Mouse (Mus musculus) layer of hippocampus, adult 9-11 months (tissue): ENCODE data around the gene Otud7a.

Source experiments
- DNase-seq: peaks from one replicate; pipeline ENCODE4 v3.0.0; 2022

Gene Otud7a

DNA sequence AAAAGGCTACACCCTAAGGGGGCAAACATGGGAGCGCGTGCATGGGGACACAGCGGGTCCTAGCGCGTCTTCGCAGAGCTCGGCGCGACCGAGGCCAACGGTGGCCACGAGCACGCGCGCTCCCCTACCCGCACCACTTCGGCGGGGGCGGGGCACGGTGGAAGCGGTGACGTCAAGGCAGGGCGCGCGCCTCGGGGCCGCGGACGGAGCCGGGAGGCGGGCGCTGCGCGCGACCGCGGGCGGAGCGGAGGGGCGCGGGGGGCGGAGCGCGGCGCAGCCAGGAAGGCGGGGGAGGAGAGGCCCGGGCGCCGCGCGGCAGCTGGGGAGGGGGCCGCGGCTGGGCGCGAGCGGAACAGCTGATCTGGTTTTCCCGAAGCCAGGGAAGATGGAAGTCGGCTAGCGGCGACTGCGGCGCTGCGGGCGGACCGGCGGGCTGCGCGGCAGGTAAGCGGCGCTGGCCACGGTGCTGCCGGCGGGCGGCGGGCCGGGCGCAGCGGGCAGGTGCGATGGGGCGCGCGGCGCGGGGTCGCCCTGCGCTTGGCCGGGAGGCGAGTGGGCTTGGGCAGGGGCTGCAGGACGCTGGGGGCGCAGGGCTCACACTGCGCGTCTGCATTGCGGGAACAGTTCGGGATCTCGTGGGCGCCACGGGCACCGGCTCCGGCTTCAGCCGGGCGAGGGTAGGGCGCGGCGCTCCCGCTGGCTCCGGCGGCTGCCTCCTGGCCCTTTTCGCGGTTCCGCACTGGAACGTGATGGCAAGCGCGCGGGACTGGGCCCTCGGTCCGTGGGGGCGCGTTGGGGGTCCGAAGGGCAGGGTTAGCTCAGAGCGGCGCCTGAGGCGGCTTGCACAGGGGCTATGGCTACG lies at the start of gene Otud7a:
Gene Otud7a (plus strand): TSS at position 268 of the 862 bp plus-strand sequence.
- DNase-seq, result peak; percentile 88

DNA sequence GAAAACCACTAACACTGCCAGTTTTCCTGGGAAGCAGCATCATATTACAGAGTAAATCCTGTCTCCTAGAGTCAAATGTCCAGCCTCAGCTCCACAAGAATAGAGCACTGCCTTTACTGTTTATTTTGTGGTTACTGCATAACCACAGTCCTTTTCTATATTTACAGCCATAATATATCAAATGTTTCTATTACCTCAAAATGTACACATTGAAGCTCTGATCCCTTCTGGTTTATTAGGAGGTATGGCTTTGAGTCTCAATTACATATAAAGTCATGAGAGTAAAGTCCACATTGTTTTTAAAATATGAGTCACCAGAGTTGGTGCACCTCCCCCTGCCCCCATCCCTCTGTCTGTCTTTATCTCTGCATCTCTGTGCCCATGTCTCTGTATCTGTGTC lies 38.6 kb upstream of the Otud7a start:
- no peak for DNase-seq

DNA sequence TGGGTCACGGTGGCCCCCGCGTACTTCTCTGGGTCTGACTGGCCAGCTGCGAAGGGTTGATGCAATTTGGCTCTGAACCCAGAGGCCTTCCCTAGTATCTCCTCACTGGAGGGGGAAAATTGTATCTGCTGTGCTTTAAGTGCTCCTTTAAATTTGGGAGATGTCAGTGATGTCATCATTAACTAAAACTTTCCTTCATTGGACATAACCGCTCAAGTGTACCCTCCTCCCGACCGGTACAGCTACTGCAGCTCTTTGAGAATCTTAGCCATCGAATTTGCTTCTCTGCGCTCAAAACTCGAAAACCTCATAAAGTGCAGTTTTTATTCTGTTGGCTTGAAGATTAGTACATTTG lies 772 bp downstream of the Otud7a start:
- no peak for DNase-seq

DNA sequence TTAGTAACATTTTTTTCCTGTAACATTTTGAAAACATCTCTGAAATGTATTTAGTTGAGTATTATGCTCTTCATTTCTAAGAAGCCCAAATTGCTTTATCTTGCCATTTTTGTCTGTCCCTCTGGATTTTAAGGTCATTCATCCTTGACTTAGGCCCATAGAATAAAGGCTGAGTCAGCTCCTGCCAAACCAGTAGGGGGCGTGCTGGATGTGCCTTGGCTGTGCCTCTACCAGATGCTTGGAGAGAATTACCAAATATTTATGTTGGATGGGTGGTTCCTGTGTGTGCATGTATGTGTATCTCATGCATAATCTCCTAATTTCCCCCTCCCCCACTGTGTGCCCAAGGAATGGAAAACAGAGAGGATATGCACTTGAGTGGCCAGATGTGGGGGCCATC lies 2.4 kb downstream of the Otud7a start:
- DNase-seq, result no peak

DNA sequence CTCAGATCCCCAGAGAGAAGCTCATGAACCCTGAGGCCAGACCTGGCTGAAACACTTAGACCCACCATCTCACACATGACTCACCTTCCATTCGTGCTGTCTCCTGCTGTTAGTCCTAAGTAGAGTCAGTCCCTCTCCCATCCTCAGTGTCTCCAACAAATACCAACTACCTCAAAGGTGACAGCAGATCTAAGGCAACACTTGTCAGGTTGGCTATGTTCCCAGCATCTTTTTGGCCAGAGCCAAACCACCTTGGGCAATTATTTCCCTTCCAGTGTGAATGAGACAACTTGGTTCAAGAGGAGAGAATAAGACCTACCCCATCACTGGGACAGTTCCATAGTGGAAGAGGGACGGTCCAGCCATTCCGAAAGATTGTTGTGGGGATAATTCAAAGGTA lies 10.7 kb downstream of the Otud7a start:
- no peak for DNase-seq

DNA sequence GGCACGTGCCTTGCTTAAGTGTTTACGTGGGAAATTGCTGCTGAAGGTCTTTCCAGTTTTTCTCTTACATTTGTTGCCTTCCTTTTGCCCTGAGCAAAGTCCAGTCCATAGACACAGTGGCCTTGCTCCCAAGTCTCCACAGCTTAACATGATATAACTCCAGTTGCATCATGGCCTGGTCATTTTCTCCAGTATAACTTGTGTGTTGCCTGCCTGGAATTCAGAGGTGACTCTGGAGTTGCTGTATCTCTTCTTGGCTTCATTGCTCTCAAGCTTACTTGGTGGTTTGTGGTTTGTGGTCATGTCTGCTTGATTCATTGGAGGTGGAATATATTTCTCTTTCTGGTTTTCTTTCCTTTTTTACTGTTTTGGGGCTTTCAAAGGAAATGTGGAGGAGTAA lies 17.7 kb downstream of the Otud7a start:
- DNase-seq, result no peak

DNA sequence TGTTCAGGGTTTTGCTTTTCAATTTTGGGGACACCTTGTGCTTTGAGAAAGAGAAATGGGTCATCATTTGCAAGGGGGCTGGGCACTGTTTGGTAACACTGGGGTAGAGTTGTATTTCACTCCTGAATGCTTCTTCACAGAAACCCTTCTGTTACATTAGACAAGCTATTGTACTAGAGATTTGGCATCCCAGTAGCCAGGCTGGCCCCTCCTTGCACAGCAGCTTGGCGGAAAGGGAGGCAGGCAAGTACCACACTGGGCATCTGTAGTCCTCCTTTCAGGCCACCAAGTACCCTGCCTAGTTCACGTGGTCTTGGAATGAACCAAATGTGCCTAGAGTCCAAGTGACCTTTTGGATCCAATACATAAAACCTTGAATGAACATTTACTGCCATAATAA lies 18.1 kb downstream of the Otud7a start:
- DNase-seq, result peak; percentile 83

DNA sequence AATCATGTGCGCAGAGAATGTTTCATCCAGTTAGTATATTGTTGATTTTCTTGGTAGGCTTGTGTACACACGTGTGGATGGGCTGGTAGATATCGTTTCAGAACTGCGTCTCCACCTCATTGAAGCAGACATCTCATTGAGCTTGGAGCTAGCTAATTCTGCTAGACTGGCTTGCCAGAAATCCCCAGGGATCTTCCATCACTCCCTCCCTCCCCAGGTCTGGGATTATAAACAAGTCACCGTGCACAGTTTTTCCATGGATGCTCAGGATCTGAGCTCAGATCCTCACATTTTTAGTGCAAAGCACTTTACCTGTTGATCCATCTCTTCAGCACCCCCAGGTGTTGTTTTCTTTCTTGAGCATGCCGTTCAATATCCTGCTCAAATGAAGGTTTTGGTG lies 22.2 kb downstream of the Otud7a start:
- no peak for DNase-seq

DNA sequence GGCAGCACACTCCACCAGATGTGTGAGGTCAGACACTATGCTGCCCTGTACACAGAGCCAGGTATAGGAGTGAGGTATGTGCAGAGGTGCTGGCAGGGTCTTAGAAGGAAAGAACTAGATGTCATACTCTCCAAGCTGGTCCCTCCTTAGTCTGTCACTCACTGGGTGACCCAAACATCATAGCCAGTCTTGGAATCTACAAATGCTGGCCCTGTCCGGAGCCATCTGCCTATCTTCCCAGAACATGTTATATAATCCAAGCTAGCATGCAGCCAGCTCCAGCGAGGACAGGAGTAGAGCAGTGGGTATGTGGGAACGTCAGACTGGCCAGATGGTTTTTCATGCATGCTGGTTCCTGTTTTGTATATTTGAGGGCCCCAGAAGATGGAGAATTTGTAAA lies 23.7 kb downstream of the Otud7a start:
- peak; percentile 27 for DNase-seq

DNA sequence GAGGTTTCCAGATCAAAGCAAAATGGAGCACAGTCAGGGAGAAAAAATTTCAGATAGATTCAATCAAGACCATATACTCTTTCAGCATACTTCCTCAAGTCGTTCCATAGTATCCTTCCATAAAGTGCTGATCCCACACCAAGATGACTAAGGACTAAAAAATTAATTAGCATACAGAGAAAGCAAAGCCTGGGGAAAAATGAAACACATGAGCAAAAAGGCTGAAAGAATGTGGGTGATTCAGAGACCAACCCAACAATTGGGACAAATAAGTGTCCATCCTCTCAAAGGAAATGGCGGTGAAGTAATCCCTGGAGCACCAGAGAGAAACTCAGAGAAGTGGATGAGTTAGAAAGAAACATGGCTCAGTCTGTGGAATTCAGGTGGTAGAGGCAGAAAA lies 38.5 kb downstream of the Otud7a start:
- no peak for DNase-seq

DNA sequence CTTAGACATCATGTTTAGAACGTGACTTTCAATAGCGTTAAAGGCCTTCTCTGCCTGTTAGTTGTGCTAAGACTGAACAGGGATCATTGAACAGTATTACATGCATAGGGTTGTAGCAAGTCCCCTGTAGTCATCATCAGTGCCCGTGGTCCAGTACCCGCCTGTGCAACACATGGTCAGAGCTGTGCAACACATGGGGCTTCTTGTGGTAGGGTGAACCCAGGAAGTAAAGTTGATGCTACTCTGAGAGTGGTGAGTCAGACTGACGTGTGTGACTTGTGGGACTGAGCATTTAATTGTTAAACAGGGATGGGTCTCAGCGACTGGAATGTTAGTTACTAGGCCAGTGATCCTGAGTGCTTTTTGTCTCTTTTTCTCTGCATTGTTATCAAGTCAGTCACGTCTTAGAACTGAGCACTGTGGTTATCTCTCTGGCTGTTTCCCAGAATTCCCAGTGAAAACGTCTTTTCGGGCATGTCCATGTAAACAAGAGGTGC lies 52.5 kb downstream of the Otud7a start:
- DNase-seq, result no peak

DNA sequence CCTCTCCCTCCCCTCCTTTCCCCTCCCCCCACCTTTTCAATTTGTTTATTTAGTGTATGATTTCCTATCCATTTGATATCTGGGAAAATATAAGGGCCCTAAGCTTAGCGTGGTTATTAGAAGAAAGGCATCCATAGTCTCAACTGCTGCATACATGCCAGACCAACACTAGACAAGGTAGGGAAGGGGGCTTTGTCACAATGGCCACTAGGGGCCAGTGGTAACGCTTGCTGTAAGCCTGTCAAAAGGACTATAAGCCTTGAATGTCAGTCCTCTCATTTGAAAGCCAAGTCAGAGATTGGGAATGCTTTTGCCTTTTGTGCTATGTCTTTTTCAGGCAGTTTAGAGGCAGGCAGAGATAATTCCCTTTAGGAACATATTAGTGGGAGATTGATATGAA lies 59.7 kb downstream of the Otud7a start:
- no peak for DNase-seq

DNA sequence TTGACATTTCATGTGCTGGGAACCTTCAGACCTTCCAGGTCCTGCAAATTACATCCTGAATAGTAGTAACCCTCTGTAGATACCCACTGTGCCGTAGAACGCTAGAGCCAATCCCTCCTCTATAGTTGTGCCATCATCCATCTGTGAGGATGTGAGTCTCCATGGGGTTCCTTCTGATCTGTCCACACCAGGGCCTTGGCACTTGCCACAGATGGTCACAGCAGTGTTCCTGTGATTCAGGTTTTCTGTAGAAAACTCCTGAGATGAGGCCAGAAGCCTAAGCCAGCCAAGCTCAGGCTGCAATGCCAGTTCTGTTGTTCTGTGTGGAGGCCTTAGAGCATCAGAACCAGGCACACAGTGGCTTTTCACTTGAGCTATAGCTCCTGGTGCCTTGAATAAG lies 63.5 kb downstream of the Otud7a start:
- DNase-seq, result no peak

DNA sequence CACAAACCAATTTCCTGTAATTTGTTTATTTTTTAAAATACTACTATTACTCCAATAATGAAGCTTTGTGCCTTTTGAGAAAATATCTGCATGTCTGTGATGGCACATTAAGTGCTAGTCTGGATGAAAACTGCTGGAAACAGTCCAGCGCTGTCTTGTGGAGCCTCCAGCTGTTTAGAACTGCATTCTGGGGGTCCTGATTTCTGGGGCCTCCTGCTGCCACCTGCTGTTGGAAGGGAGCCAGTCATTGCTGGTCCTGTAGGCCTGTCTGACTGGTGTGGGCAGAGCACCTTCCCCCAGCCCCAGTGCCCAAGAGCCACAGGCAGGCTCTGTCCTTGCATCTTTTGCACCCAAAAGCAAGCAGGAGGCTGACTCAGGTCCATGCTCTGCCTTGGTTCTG lies 65.3 kb downstream of the Otud7a start:
- no peak for DNase-seq

DNA sequence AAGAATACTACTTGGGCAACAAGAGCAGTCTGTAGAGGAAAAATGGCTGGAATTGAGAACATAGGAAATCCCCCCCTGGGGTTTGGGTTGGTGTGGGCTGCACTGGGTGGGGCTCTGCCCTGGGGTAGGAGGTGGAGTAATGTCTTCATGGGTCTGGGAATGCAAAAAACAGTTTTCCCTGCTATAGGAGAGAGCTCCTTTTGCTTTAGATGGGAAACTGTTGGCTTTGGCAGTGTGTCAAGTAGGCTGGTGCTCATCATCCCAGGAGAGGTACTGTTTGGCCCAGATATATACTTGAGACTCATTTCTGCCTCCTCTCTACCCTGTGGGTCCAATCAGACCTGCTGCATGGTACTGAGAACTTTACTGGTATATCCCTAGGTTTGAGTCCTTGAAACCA lies 66.9 kb downstream of the Otud7a start:
- no peak for DNase-seq

DNA sequence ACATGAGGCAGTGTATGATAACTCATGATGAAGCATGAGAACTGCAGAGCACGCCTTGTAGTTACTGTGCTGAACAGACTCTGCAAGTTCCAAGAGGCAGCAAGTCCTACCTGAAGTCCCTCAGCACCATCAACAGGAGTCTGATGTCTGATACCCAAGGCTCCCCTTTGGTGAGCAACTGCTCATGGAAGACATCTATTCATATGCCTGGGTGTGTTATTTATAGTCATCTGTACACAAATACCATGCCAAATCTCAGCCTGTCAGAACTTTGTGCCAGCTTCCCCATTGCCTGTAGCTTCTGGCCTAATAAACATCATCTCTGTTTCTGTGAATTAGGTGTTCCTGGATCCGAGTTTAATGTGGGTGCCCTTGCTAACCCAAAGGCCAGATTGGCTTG lies 68.0 kb downstream of the Otud7a start:
- DNase-seq, result peak; percentile 44

DNA sequence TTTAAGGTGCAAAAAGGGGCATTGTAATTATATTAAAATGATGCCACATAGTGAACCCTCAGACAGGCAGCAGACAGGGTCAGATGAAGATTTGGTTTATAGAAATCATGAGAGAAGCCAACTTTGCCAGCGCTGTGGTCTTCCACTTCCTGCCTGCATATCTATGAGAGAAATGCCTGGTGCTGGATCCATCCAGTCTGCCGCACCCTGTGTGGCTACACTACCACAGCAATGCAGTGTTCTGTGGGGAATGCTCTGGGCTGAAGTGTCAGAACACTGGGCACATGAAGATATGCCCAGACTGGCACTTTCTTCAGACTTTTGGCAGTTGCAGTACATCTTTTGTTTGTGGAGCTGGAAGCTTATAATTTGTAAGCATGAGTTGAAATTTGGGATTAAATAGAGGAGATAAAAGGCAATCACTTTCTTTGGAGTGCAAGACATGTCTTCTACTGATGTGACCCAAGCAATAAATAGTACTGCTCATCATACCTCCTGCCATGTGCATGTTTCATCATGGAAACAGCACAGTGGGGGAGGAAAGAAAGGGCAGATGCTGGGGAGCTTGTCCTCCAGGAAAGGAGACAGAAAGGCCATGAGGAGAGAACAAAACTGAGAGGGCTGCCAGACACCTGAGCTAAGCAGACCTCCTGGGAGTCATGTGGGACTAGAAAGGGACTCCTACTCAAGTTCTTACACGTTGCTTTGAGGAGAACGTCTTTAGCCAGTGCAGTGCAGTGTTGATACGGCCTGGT lies 71.8 kb downstream of the Otud7a start:
- no peak for DNase-seq

DNA sequence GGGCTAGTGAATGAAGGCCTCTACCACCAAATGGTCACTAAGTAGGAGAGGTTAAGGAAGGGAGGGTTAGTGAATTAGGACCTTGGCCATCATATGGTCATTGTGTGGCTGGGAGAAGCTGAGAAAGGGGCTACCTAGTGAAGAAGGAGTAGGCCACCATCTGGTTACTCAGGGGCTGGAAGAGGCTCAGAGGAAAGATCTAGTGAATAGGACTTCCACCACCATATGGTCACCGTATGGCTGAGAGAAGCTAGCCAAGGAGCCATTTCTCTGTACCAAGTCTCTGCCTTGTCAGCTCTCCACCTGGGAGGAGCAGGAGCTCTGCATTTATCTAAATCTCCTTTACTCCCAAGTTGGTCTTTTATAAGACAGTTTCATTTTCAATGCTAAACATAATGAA lies 75.7 kb downstream of the Otud7a start:
- peak; percentile 24 for DNase-seq

DNA sequence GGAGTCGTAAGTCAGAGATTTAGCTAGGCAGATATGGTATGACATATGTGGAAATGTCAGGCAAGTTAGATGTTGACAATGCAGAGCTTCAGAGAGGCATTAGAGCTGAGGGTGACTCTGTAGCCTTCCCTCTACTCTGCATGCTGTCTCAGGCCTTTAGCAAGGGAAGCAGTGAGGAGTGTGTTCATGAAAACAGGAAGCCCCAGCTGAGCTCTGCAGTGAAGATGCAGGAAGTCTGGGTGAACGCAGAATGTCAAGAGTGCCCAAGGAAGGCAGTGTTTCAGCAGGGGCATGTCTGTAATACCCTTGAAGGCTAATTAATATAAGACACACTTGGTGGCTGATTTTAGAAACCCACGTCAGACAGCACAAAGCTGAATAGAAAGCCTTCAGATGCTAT lies 77.9 kb downstream of the Otud7a start:
- no peak for DNase-seq

DNA sequence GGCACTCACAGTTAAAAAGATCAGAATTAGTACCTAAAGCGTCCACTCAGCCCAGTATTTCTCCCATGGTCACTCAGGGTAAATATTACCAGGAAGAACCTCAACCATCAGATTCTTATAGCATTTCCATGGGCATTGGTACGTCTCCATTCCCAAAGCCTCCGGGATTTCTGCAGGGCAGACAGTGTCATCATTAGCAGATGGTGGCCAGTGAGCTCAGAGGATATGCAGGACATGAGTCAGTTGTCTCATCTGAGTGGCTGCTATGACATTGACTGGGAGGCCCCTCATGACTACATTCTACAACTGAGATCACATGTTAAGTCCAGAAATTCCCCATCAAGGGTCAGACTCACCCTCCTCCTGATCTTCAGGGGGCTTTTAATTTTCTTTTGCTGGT lies 78.5 kb downstream of the Otud7a start:
- DNase-seq, result no peak

DNA sequence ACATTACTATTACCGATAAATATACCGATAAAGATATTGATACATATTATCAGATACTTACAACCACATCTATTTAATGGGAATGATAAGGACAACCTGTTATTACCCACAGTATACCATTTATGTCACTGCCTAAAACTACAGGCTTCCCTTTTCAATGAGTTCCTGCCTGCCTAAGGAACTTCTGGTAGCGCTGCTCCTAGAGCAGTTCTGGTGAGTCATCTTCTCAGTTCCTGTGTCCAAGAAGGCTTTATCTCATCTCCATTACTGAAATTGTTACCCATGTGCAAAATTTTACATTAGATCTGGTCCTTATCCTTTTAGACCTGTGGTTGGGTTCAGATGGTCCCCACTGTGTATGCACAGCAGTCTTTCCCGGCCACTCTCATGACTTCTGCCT lies 95.7 kb downstream of the Otud7a start:
- DNase-seq, result no peak

DNA sequence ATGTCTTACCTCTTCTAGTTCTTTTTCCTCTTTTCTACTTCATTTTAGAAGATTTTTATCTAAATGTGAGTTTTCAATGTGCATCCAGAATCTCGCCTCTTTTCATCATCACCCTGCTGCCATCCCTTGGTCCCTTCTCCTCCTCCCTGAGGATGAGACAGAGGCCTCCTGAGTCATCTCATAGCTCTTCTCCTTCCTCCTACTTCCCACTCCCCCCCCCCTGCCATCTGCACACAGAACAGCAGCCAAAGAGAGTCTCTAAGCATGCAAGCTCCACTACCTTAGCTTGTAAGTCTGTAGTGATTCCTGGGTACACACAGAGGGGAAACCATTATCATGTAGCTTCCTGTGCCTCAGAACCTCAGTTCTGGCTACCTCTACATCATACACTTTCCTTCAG lies 109.9 kb downstream of the Otud7a start:
- peak; percentile 42 for DNase-seq

DNA sequence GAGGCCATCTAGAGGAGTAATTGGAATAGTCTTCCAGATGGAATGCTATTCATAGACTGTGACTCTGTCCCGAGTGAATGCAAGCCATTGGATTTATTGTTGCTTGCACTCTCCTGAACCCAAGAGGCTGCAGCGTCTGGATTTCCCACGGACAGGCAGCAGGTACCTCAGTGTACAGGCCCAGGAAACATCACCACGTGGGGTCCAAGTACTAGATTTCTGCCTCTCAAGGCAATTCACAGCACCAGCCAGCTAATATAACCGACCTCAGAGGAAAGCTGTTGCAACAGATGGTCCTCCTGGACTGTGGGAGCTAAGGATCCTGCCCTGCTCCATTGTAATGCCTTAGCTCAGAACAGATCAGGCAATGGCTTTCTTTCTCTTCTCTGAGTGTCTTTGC lies 111.8 kb downstream of the Otud7a start:
- DNase-seq, result peak; percentile 25

DNA sequence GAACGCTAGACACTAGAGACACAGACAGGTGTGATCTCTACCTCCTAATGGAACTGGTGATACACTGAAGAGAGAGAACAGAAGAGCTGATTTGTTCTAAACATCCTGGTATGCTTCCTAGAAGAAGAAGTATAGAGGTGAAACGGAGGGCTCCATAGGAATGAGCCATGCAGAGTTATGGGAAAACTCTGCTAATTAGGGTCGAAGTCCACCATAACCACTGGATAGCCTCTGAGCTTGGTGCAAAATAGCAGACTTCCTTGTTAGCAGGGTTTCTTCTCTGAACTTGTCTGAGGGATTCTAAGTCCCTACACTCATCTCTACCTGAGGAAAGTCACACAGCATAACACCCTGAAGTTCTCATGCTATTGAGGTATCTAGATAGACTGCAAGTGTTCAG lies 114.4 kb downstream of the Otud7a start:
- no peak for DNase-seq
